Mouse (Mus musculus): ENCODE data around the gene Ibtk.

Ibtk gene

DNA sequence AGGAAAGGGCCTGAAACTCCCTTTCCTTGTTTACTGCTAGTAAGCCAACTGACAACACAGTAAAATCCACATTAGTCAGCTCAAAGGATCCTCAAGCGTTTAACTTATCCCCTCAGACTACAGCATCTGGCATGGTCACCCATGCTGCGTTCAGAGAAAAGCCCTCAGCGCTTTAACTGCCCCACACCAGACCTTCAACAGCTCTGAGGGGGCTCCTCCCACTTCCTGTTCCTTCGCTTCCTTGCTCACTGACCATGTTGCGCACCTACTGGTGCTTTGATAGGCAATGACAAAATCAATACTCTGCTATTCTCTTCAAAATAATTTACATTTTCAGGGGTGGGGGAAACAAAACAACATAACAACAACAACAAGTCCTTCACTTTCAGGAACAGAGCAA is 47.2 kb downstream of the Ibtk start:
- DNase-seq (ENCODE audit: low spot score): no peak

DNA sequence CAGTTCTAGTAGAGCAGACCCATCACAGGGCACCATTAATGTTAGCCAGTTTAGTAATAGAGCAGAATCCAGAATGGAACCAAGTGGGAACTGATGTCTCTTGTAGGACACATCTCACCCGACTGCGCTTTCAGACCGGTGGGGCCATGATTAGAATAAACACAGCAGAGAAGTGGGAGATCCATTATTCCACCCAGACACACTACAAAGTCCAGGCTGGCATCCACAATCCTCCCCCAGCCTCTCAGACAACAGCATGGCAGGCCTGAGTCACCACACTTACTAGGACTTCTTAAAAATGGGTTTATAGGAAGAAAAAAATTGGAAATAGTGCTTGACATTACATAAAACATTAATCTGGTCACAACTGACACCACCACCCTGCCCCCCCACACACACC is 53.5 kb downstream of the Ibtk start:
- DNase-seq (ENCODE audit: low spot score): no peak

DNA sequence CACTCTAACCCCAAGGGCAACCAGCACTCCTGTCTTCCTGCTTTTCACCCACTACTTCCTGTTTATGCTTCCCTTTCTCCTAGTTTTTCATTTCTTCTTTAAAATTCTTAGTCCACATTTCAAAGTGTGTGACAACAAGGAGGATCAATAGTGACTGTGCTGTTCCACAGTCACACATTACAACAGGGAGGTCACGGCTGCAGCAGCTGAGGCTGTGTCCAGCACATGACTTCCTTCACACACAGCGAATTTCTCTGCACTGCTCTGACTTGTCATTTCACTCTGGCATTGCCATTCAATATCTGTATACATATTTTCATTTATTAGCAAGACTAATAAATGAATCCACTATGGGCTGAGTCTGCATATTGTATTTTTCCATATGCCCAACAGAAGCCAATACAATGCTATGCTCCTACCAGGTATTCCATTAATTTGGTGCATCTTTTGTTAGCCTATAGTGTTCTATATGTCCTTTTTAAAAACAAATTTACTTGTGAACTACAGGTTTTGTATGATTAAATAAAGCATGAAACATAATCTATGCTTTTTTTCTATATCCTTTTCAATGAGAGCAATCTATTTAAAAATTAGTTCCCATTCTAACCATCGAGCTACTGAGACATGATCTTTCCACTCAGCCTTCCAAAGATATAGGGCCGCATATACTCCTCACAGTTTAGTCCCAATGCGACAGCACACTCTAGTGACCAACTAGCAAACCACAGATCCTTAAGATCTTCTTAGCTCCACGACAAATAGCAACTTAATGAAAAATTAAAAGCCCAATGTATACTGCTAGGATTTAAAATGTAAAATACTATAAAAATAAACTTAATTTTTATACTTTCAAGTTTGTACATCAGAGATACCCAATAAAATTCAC is 55.7 kb downstream of the Ibtk start:
- no peak for DNase-seq (ENCODE audit: low spot score)

DNA sequence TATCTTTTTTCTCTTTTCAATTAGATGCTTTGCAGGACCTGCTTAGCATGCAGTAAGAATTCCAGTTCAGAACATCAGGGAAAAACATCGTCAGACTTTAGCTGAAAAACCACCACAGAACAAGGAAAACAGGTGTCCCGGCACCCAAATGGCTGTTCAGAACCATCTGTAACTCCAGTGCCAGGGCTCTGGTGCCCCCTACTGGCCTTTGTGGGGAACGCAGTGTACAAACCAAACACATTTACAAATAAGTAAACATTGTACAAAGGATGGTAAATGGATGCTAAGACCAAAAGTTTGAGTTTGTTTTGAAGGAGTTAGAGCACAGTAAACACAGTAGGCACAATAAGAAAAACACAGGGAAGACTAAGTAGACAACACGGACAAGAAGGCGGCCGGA is 64.1 kb downstream of the Ibtk start:
- no peak for DNase-seq (ENCODE audit: low spot score)

DNA sequence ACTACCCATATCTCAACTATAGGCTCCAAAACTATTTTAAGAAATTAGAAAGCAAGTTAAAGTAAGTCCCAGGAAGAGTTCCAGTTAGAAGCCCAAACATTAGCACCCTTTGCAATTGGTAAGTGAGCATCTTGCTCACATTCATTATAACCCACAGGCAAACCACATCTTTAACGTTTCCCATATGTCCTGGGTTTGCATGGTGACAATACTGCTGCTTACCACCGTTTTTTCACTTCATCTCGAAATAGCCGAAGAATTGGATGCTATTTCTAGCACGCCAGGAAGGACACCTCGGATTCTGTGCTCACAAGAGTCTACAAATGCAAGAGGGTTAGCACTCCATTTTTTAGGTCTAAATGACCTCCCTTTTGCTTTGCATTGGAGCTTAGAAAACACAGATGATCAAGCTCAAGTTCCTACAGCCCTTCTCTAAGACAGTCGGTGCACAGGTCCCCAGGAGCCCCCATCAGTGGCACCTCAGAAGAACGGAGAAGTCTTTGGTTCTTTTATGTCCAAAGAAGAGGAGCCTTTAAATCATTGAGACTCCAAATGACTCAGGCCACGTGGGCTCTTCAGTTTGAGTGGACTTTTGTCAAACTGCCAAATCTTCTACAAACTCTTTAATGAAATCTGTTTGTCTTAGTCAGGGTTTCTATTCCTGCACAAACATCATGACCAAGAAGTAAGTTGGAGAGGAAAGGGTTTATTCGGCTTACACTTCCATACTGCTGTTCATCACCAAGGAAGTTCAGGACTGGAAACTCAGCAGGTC is 73.8 kb downstream of the Ibtk start:
- no peak for DNase-seq (ENCODE audit: low spot score)

DNA sequence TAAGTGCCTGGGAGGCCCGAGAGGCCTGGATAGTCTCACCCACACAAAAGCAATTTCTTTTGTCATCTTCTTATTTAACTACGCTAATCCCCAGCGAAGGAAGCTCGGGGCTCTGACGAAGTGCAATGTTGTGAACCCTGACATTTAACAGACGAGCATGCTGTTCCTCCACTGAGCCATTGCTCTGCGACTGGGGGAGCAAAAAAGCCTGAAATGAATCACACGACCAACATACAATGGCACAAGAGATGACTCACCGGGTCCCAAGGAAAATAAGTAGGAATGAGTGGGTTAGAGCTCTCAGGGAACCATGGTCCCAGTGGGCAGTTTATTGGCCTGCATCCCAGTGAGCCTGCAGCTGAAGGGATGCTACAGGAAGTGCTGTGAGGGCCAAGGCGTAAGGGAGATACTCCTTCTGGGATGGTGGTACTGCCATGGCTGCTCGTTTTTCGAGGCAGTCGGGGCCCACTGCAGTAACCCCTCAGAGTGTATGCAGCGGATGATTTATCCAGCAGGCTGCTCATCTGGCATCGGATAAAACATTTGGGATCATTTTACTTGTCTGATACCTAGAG is 75.1 kb downstream of the Ibtk start:
- DNase-seq (ENCODE audit: low spot score): no peak

DNA sequence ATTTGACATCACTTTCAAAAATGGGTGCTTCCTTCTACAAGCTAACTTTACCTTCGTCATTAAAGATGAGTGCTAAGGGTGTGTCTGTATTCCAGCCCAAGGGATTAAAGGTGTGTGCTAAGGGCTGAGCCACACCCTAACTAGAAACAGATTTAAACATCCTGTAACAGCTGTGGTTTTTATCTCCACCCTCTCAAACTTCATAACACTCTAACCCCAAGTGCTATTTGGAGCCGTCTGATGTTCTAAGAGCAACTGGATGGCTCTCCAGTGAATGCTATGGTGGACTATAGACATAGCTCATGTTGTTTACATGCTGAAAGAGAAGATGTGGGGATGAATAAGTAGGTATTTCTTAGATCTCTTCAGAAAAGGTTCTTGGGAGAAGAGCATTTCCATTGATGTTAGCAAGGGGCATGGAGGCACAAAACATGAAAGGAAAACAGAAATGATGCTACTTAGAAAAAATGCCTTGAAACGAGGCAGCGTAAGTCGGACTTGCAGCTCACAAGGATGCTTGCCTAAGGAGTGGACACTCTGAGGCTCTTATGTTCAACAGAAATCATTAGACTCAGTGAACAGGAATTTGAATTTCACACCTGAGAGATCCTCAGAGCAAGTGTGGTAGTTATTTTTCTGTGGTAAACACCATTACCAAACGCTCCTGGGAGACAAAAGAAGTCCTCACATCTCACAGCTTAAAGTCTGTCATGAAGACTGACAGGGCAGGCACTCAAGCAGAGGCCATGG is 77.4 kb downstream of the Ibtk start:
- no peak for DNase-seq (ENCODE audit: low spot score)

DNA sequence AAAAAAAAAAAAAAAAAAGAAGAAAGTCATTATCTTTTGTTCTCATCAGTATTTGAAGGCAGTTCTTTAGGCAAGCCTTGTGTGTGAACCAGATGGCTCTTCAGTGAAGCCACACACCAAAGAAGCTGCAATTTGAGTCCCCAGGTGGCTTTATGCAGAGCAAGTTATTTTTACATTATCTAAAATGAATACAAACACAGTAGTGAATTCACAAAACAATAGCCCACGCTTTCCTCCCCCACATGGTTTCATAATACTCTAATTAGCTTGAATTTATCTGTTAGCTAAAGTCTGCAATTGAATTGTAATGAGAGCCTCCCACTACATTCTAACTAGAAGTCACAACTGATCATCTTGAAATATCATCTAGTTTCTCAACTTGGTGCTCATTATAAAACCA is 84.8 kb downstream of the Ibtk start:
- DNase-seq (ENCODE audit: low spot score): no peak

DNA sequence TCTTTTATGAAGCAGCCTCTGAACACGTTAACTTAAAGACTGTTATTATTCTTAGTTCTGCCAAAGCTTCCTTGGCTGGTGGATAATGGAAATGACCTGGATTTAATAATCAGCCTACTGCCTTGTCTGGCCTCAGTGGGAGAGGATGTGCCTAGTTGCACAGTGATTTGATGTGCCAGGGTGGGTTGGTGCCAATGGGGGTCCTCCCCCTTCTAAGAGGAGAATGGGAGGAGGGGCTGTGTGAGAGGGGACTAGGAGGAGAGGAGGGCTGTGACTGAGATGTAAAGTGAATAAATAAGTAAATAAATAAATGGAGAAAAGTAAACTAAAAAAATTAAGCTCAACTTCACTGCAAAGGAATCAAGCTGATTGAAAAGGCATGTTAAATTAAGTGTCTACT is 85.3 kb downstream of the Ibtk start:
- no peak for DNase-seq (ENCODE audit: low spot score)

DNA sequence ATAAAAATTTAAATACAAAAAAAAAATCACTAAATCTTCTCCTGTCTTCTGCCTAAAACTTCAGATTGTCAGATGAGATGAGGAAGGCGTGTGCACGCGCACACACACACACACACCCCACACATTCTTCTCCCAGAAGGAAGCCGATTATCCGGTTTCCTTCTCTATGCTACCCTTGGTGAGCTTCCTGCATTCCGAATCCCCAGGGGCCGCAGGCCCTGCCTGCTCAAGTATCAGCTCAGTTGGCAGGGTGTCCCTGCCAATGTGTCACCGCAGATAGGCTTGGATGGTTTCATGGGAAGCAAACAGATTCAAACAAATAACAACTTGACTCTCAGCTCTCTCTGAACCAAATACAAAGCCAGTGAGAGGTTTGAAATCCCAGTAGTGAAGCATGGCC is 86.0 kb downstream of the Ibtk start:
- DNase-seq (ENCODE audit: low spot score): no peak

DNA sequence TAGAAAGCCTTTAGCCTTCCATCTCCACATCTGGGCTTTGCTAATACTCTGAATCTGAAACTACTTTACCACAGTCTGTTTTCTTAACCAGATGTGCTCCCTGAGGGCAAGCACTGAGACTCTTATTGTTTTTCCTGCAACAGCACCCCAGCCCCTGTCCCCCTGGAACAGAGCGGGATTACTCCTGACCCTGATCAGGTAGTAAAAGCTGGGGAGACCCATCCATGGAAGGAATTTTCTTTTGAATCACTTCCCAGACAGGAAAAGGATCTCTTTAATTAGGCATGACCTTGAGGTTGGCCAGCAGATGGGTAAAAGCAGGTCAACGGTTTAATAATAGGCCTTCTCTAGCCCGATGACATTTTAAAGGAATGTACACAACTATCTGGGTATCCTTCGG is 95.7 kb downstream of the Ibtk start:
- DNase-seq (ENCODE audit: low spot score): no peak

DNA sequence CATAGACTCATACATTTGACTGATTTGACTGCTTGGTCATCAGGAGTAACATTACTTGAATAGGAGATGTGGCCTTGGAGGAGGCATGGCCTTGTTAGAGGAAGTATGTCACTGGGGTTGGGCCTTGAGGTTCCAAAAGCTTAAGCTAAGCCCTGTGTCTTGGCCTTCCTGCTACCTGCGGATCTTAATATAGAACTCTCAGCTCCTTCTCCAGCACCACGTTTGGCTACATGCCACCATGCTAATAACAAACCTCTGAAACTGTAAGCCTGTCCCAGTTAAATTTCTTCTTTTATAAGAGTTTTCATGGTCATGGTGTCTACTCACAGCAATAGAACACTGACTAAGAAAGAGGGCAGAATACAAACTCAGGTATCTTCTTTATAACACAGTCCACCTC is 110.9 kb downstream of the Ibtk start:
- no peak for DNase-seq (ENCODE audit: low spot score)
